Mouse (Mus musculus) heart, adult 9 months (tissue): ENCODE data around the gene Olfr1504.
"Not testable (repeated sequence)": the region's sequence is repeated elsewhere in the genome, so short reads cannot be mapped to it uniquely, and the experiment has no call there.

Source experiments
- DNase-seq, 2 experiments: peaks; one replicate each; pipeline ENCODE4 v3.0.0; 2022; ENCODE audit warnings: low spot score in 2 of 2

The Olfr1504 gene

DNA sequence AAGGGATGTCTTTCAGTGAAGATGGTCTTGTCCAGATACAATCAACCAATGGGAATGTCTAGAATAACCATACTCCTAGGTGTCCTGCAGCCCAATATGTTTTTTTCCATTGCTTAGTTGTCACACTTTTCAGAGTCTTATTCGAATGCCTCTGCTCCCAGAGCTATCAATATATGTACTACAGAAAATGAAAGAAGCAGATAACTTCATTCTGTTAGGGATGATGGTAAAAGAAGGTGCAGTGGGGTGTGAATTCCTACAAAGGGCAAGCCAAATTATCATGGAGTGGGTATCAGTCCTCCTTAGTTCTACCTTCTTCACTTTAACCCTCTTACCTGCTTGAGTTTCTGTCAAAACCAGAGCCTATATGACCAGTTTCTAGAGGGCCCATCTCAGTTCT, at the start of gene Olfr1504:
Gene Olfr1504 (minus strand): TSS at position 101 of the 400 bp plus-strand sequence.
- no peak for DNase-seq

GRCm38 (mm10) chr19:13913230-13913629, 15.5 kb upstream of the Olfr1504 start, which contains the start of gene Olfr1505:
Gene Olfr1505 (plus strand): TSS chr19:13913530.
- DNase-seq: no peak

GRCm38 (mm10) chr19:13861495-13861894, 36.2 kb downstream of the Olfr1504 start, which contains the start of gene Olfr1502:
Gene Olfr1502 (plus strand): TSS chr19:13861795.
- no peak for DNase-seq

DNA sequence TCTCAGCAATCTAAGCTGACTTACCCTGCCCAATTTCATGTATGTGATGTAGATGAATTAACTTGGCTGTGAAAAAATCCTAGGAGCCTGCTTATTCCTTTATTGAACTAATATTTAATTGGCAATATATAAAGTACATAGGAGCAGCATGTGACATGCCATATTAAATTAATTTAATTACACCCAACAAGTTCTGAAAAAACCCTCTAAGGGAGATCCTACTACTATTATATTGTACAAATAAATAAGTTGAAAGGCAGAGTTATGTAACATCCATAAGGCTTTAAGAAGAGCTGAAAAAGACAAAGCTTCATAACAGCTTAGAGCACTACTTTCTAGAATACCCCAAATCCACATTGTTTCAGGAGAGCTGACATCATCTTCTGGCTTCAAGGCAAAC, 47.1 kb downstream of the Olfr1504 start, which contains the start of gene Olfr1501:
Gene Olfr1501 (minus strand): TSS at position 101 of the 400 bp plus-strand sequence.
- not testable (repeated sequence) for DNase-seq
